Mouse (Mus musculus) splenic B cell, adult 2 months (primary cell): ENCODE measurements around the gene Heg1.

Experiments used
- DNase-seq: peaks from one replicate; pipeline ENCODE4 v3.0.0-alpha.2; 2011; ENCODE audit warnings: low read depth, low spot score
- H3K27me3 ChIP-seq: 2 replicates; pipeline ENCODE4 v1.6.1; 2012; ENCODE audit warnings: mild to moderate bottlenecking, low read length, moderate library complexity, mixed read lengths; ENCODE audit not compliant: control insufficient read depth, poor library complexity, insufficient read depth, severe bottlenecking
- H3K36me3 ChIP-seq: 2 replicates; pipeline ENCODE4 v1.6.1; 2012; ENCODE audit warnings: mild to moderate bottlenecking, low read length, moderate library complexity, mixed read lengths; ENCODE audit not compliant: control insufficient read depth, poor library complexity, insufficient read depth, severe bottlenecking

The Heg1 gene

DNA sequence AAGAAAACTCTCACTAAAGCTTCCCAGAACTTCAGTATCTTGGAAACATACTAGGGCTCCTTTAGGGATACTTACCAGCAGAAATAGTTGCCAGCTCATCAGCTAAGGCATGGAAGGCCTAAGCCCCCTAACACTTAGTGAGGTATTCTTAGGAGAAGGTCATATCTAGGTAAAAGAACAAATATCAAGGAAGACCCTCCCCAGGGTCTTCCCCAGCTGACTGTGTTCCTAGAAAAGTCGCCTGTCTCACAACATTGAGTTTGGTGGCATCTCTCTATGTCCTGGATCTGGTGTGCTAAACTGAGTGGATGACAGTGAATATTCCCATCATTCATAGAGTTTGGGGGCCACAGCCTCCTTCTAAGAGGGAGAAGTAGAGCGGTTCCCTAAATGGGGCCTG is 13.2 kb upstream of the Heg1 start:
- Histone ChIP-seq H3K27me3 (no peaks in the 10 kb centered on the region), H3K36me3 (no peaks in the 10 kb centered on the region)
- no peak for DNase-seq

DNA sequence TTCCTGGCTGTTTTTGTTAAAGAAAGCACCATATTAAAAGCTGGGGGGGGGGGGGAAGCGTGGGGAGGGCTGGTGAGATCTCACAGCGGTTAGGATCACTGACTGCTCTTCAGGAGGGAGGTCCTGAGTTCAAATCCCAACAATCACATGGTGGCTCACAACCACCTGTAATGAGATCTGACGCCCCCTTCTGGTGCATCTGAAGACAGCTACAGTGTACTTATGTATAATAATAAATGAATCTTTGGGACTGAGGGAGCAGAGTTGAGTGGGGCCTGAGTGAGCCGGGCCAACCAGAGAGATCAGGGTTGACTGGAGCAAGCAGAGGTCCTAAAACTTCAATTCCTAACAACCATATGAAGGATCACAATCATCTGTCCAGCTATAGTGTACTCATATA is 12.0 kb upstream of the Heg1 start:
- H3K36me3 ChIP-seq, result no peaks in the 10 kb centered on the region
- H3K27me3 ChIP-seq, result no peaks in the 10 kb centered on the region
- DNase-seq, result no peak

DNA sequence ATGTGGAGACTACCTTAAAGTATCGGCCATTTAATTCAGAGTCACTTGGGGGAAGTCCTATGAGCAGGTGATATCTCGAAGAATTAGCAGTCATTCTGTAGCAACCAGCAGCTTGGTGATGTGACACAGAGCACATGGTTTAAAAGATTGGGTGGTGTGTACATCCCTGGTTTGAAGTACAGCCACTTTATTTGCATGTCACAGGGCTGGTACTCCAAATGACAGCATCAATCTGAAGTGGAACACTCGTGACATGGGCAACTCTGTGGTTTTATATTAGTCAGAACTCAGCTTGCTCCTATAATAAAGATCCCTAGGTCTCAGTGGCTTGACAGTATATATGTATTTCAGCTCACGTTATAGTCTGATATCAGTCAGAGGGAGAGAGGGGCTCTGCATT is 11.5 kb upstream of the Heg1 start:
- Histone ChIP-seq H3K36me3 (no peaks in the 10 kb centered on the region), H3K27me3 (no peaks in the 10 kb centered on the region)
- DNase-seq, result peak; percentile 32

DNA sequence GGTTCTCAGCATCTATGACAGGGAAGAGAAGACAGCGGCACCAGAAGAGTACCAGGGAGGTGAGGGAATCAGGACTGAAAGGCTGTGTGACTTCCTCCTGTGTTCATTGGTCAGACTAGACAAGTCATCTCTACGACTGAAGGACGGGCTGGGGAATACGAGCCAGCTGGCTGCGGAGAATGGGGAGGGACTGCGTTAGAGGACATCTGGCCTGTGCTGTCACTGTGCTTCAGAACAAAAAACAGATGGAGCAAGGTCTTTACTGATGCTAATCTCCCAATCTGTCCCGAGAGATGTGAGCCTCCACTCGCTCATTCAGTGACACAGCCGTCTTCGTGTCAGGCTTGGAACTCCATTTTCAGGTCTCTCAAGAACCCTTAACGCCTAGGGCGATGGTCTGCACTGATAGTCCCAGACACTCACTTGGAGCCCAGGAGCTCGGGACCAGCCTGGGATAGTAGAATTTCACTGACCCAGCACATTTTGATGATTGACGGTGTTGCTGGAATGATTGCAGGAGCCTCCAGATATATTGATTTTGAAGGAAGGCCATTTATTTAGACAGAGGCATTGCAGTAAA is 10.6 kb upstream of the Heg1 start:
- H3K36me3 ChIP-seq, result no peaks in the 10 kb centered on the region
- no peak for DNase-seq
- H3K27me3 ChIP-seq, result no peaks in the 10 kb centered on the region

DNA sequence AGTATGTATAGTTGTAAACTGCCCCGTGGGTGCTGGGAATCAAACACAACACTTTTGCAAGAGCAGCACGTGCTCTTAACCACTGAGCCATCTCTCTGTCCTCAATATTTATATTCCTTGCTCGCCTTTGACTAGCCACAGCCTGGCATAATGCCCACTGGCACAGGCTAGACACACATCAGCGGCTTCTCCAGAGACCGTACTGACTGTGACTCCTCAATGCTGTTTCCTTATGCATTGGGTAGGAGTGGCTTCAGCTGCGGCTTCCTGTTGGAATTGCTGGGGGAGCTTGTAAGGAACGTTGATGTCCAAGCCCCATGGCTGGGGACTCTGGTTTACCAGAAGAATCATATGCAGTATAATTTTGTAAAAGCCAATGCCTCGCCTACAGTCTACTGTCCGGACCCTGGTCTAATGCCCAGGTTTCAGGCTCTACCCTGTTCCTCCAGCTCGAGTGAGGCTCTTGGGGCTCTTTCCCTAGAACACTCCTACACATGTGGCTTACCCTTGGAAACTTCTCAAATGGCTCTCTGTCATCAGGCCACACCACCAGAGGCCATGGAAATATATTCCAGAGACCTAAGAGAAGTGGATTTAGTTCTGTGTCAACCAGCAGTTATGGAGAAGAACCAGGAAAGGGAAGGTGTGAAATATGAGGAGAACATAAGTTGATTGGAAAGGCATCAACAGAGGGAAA is 8.9 kb upstream of the Heg1 start:
- Histone ChIP-seq H3K27me3 (no peaks in the 10 kb centered on the region), H3K36me3 (no peaks in the 10 kb centered on the region)
- no peak for DNase-seq

DNA sequence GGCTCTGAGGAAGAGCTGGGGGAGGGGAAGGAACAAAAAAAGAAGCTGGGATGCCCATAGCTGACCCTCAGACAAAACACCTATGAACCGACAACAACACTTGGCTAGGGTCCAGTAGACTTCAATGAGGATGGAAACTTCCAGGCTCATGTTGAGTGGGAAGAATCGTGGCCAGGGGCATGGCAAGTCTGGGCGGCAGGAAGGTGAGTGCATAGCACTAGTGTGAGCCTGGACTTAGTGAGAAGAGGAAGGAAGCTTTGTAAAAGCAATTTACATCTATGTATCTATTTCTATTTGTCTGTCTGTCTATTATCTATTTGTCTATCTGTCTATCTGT is 8.4 kb upstream of the Heg1 start:
- Histone ChIP-seq H3K27me3 (no peaks in the 10 kb centered on the region), H3K36me3 (no peaks in the 10 kb centered on the region)
- no peak for DNase-seq

DNA sequence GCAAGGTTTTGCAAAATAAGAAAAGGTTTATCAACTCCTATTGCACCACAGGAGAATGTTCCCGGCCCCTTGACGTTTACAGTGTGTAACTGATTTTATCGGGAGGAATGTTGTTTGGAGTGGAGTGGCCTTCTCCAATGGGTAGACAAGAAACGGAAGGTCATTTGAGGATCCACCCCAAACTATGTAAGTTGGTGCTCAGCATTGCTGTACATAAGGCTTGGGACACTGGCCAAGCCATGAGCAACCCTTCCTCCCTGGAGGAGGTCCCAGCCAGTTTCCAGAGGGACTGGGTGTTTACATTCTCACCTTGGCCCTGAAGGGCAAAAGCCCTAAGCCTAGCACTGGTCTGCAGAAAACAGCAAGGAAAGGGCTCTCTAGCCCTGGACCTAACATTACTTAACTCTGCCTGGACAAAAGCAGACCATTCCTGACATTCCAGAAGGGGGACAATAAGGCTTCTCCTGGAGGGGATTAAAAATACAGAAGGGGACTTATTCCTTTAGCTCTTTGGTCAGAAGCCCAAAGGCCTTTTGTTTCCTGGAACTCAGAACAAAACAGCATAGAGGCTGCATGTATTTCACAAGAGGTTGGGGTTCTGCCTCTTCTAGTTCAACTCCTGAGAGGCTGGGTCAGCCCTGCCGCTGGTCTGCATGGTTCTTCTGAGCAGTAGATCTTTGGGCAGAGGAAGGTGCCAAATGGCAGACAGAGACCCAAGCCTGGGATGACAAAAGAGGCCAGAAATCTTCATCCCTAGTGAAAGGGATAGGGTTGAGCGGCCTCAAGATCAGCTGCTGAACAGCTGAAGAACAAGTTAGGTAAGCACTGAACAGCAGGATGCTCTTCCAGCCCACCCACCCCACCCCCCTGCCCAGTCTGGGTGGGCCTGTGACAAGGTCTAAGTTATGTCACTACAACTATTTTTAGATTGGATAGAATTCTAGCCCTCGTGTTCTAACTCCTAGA is 7.5 kb upstream of the Heg1 start:
- Histone ChIP-seq H3K27me3 (no peaks in the 10 kb centered on the region), H3K36me3 (no peaks in the 10 kb centered on the region)
- no peak for DNase-seq

DNA sequence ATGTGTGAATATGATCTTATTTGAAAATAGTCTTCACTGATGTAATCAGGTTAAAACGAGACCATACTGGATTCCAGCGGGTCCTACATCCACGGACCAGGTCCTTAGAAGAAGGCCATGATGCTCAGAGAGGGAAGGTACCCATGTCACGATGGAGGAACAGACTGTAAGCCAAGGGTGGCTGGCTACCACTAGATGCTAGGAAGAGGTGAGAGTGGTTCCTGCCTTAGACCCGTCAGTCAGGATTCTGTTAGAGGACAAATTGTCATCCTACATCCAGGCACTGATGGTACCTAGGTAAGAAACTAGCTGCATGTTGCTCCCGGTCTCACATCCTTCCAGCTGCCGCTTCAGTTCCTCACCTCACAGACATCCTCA is 6.9 kb upstream of the Heg1 start:
- no peaks in the 10 kb centered on the region for H3K36me3 ChIP-seq
- H3K27me3 ChIP-seq, result no peaks in the 10 kb centered on the region
- no peak for DNase-seq

DNA sequence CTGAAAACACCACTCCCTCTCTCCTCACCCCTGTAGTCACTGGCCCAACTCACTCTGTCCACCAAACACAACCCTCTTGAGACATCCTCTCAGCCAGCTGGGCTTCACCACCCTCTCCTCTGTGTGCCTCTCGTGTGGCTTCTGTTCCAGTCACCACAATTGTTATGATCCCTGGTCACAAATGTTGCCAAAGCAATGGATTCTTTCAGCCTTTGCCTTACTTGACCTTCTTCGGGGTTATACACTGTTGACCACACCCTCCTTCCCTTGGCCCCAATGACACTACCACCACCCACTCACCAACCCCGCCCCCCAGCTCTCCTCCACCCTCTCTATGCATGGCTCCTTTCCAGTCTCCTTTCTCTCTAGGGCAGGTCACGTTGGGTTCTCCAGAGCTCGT is 6.3 kb upstream of the Heg1 start:
- no peaks in the 10 kb centered on the region for H3K27me3 ChIP-seq
- no peak for DNase-seq
- no peaks in the 10 kb centered on the region for H3K36me3 ChIP-seq

DNA sequence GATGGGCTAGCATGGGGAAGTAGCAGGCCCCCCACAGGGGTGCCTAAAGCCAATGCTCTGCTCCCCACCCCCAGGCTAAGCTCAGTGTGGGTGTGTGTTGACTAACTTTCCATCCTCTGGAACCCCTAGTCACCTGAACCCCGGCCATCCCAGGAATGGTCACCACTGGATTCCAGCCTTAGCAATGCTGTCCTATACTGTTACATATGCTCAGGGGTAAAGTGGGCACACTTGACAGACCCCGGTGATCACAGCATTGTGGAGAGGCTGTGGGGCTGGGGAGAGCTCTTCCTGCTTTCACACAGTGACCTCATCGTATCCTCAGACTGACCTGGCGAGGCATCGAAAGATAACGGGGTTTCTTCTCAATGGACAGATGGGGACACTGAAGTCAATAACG is 3.9 kb upstream of the Heg1 start:
- no peaks in the 10 kb centered on the region for H3K27me3 ChIP-seq
- no peaks in the 10 kb centered on the region for H3K36me3 ChIP-seq
- DNase-seq, result no peak

DNA sequence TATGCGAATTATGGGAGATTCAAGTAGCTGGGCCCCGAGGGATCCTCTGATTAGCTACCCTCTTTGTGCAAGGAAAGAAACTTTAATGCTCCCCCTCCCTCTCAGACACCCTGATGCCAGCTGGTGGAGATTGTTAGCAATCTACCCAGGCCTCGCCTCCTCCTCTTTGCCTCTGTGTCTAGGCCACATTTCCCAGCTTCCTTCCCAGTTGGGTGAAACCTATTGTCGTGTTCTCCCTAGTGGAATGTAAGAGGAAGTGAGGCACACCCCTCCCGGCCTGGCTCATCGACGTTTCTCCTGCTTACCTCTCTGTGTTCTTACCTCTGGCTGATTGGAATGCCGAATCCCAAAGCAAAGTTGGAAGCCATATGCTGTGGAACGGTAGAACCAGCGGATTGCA is 3.4 kb upstream of the Heg1 start:
- no peak for DNase-seq
- H3K36me3 ChIP-seq, result no peaks in the 10 kb centered on the region
- H3K27me3 ChIP-seq, result no peaks in the 10 kb centered on the region

DNA sequence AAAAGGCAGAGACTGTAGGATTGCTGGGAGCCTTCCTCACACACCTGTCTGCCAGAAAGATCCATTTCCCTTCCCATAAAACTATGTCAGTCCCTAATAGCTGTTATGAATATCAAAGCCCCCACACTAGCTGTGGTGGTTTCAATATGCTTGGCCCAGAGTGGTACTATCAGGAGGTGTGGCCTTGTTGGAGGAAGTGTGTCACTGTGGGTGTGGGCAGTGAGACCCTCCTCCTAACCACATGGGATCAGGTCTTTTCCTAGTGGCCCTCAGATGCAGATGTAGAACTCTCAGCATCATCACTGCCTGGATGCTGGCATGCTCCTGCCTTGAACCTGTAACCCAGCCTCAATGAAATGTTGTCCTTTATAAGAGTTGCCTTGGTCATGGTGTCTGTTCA is 2.5 kb upstream of the Heg1 start:
- no peaks in the 10 kb centered on the region for H3K36me3 ChIP-seq
- H3K27me3 ChIP-seq, result no peaks in the 10 kb centered on the region
- no peak for DNase-seq

DNA sequence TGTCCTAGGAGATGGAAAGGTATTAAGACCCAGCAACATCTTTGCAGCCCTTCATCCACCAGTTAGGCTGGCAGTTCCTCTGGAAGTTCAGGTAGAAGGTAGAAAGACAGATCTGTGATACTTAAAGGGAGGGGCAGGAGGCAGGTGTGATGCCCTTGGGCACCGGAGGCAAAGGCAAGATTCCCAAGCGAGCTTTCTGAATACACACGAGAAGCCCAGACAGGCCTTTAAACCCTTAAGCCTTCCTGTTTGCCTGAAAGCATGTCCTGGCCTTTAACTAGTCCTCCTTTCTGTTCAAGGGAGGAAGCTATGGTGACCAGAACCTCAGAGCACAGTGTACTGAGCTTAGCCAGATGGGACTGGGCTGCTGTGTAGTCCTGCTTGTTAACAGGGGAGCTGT is 1.5 kb upstream of the Heg1 start:
- no peaks in the 10 kb centered on the region for H3K27me3 ChIP-seq
- DNase-seq, result no peak

DNA sequence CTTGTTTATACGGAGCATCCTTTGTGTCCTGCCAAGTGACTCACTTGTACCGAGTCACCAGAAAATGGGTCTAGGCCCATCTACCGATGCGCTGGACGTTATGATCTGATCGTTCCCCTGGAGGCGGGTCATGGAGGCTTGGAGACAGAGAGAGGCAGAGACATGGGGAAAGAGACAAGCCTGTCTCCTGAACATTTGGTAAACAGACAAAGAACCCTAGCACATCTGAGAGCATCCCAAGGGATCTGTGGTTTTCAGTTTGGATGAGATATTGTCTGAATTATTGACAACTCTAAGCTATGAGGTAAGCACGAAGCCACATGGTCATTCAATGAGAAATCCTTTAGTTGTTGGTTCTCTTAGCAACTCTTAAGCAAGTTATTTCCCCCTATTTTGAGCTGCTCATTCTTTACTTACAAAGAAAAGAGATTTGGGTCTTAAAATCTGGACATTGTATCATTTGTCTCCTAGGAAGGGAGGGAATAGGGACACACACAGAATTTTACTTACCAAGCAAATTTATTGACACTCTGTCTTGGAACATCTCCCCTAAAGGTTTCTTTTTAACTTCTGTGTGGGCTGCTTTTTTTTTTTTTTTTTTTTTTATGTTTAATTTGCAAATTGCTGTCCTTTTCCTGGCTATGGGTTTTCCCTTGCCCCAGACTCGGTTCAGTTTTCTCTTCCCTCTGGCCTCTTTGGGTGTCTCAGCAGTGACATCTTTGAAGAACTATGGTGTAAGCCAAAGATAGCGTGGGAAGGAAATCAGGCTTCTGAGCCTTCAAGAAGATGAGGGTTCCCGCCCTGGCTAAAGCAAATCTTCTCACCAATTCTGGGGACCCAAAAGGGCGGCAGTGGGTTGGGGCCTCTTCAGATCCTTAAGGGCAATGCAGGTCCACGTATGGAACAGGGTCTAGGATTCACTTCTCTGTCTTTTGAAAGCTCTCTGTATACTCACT is 686 bp upstream of the Heg1 start:
- Histone ChIP-seq H3K27me3 (no peaks in the 10 kb centered on the region), H3K36me3 (no peaks in the 10 kb centered on the region)
- peak; percentile 69 for DNase-seq

More for the DNA sequence above, 1.5 kb upstream of the Heg1 start:
- H3K36me3 ChIP-seq, result no peaks in the 10 kb centered on the region
